Mouse (Mus musculus): ENCODE data around the gene Rora. TPM values are rescaled to one million over a fixed set of nuclear protein-coding genes. Genes with fewer than 3 reads are reported as not detected.

The Rora gene
- polyA plus RNA-seq, 1 experiment = 0.86 TPM

DNA sequence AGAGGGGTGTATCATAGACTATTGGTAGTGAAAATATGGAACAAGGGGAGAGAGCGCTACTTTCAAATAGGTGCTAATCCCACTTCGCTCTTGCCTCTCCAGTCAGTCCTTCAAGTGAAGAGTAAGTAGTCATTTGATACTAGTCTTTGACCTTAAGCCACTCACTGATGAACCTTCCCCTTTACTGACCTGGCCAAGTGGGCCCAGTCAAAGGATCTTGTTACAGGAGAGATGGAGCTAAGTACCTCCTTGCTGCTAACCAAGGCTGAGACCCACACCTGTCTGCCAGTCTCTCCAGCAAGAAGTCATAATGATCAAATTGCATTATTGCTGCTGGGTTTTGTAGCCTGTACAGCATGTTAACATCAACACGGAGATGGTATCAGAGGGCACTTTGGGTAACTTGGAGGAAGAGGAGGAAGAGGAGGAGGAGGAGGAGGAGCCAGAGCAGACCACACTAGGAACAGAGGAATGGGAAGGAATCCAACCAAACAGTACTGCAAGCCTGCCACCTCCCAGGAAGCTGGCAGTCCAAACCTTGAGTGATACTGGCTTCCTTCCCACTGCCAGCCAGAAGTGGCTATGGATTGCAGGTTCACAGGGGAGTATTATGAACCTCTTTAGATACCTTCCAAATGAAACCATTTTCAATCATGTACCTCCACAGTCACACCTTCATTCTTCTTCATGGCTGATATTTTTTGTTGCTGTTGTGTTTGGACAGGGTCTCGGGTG is 261.1 kb downstream of the Rora start:
- no peaks in the 10 kb centered on the region for H3K27me3 ChIP-seq (ENCODE audit: control insufficient read depth, insufficient read depth, insufficient read length)
- no peak overlapping the region for H3ac ChIP-seq (ENCODE audit: control insufficient read depth, insufficient read length)
- no peaks in the 10 kb centered on the region for H3K79me2 ChIP-seq (ENCODE audit: control insufficient read depth, insufficient read depth)
- H3K36me3 ChIP-seq (ENCODE audit: control insufficient read depth, insufficient read depth) = no peaks in the 10 kb centered on the region
- H3K4me2 ChIP-seq (ENCODE audit: low read depth) = no peak overlapping the region
- H3K4me3 ChIP-seq = no peak overlapping the region
- TF ChIP-seq USF1 (IDR thresholded peaks at IDR 0.05; ENCODE audit: low read depth) (no peak), TCF3 (IDR thresholded peaks at IDR 0.05; ENCODE audit: insufficient read length, low read depth) (no peak), TCF12 (IDR thresholded peaks at IDR 0.05; ENCODE audit: insufficient read depth, poor library complexity, severe bottlenecking) (no peak), E2F4 (IDR thresholded peaks at IDR 0.05; ENCODE audit: insufficient read depth) (no peak), MAX (IDR thresholded peaks at IDR 0.05; ENCODE audit: low read depth) (no peak), SRF (IDR thresholded peaks at IDR 0.05; ENCODE audit: control insufficient read depth, insufficient read length, low read depth) (no peak), REST (IDR thresholded peaks at IDR 0.05; ENCODE audit: insufficient read depth, insufficient read length) (no peak), POLR2AphosphoS2 (IDR thresholded peaks at IDR 0.05; ENCODE audit: insufficient read length, low read depth) (no peak), POLR2A (IDR thresholded peaks at IDR 0.05; ENCODE audit: insufficient read length, low read depth) (no peak), CEBPB (IDR thresholded peaks at IDR 0.05; ENCODE audit: insufficient read depth, poor library complexity, severe bottlenecking) (no peak), MYOD1 (IDR thresholded peaks at IDR 0.05; ENCODE audit: control insufficient read depth in 1 of 3, insufficient read length in 2 of 3, low read depth in 2 of 3) (no peak), MYOG (IDR thresholded peaks at IDR 0.05; ENCODE audit: control insufficient read depth in 1 of 3, insufficient read depth in 1 of 3, insufficient read length in 2 of 3, low read depth in 2 of 3) (no peak)

GRCm38 (mm10) chr9:68916741-68917140 is 263.2 kb downstream of the Rora start:
- H3K4me2 ChIP-seq (ENCODE audit: low read depth) = no peak overlapping the region
- TF ChIP-seq USF1 (IDR thresholded peaks at IDR 0.05; ENCODE audit: low read depth) (no peak), CEBPB (IDR thresholded peaks at IDR 0.05; ENCODE audit: insufficient read depth, poor library complexity, severe bottlenecking) (no peak), REST (IDR thresholded peaks at IDR 0.05; ENCODE audit: insufficient read depth, insufficient read length) (no peak), MYOG (IDR thresholded peaks at IDR 0.05; ENCODE audit: control insufficient read depth in 1 of 3, insufficient read depth in 1 of 3, insufficient read length in 2 of 3, low read depth in 2 of 3) (no peak), E2F4 (IDR thresholded peaks at IDR 0.05; ENCODE audit: insufficient read depth) (no peak), SRF (IDR thresholded peaks at IDR 0.05; ENCODE audit: control insufficient read depth, insufficient read length, low read depth) (no peak), POLR2A (IDR thresholded peaks at IDR 0.05; ENCODE audit: insufficient read length, low read depth) (no peak), TCF3 (IDR thresholded peaks at IDR 0.05; ENCODE audit: insufficient read length, low read depth) (no peak), TCF12 (IDR thresholded peaks at IDR 0.05; ENCODE audit: insufficient read depth, poor library complexity, severe bottlenecking) (no peak), MYOD1 (IDR thresholded peaks at IDR 0.05; ENCODE audit: control insufficient read depth in 1 of 3, insufficient read length in 2 of 3, low read depth in 2 of 3) (no peak), MAX (IDR thresholded peaks at IDR 0.05; ENCODE audit: low read depth) (no peak), POLR2AphosphoS2 (IDR thresholded peaks at IDR 0.05; ENCODE audit: insufficient read length, low read depth) (no peak)
- no peaks in the 10 kb centered on the region for H3K79me2 ChIP-seq (ENCODE audit: control insufficient read depth, insufficient read depth)
- H3ac ChIP-seq (ENCODE audit: control insufficient read depth, insufficient read length) = no peak overlapping the region
- no peaks in the 10 kb centered on the region for H3K36me3 ChIP-seq (ENCODE audit: control insufficient read depth, insufficient read depth)
- no peaks in the 10 kb centered on the region for H3K27me3 ChIP-seq (ENCODE audit: control insufficient read depth, insufficient read depth, insufficient read length)
- H3K4me3 ChIP-seq = no peak overlapping the region

DNA sequence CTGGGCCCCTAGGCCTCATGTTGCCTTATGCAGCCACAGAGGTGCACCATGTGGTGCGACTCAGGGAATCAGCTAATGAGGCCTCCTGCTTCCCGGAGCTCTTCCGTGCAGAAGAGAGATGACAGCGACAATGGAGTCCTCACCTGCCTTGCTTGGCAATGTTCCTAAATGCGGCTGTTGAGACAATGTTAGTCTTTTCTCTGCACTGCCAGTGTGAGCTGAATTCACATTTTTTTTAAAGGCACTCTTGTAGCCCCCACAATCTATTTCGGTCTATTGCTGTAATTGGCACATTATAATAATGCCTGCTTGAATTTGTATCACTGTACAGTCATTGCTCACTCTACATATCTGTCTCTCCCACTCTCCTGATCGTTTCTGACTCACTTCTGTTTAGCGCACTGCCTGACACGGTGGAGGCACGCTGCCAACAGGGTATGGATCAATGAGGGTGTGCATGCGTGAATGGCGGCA is 269.6 kb downstream of the Rora start:
- Histone ChIP-seq H3K4me3 (no peak overlapping the region), H3K27me3 (ENCODE audit: control insufficient read depth, insufficient read depth, insufficient read length) (no peaks in the 10 kb centered on the region), H3K4me2 (ENCODE audit: low read depth) (no peak overlapping the region), H3ac (ENCODE audit: control insufficient read depth, insufficient read length) (no peak overlapping the region), H3K79me2 (ENCODE audit: control insufficient read depth, insufficient read depth) (no peaks in the 10 kb centered on the region), H3K36me3 (ENCODE audit: control insufficient read depth, insufficient read depth) (no peaks in the 10 kb centered on the region)
- TF ChIP-seq POLR2AphosphoS2 (IDR thresholded peaks at IDR 0.05; ENCODE audit: insufficient read length, low read depth) = no peak
- no peak for TF ChIP-seq MYOD1 (IDR thresholded peaks at IDR 0.05; ENCODE audit: control insufficient read depth in 1 of 3, insufficient read length in 2 of 3, low read depth in 2 of 3)
- TF ChIP-seq USF1 (IDR thresholded peaks at IDR 0.05; ENCODE audit: low read depth) = no peak
- TF ChIP-seq MYOG (IDR thresholded peaks at IDR 0.05; ENCODE audit: control insufficient read depth in 1 of 3, insufficient read depth in 1 of 3, insufficient read length in 2 of 3, low read depth in 2 of 3) = no peak
- TF ChIP-seq REST (IDR thresholded peaks at IDR 0.05; ENCODE audit: insufficient read depth, insufficient read length) = no peak
- TF ChIP-seq TCF3 (IDR thresholded peaks at IDR 0.05; ENCODE audit: insufficient read length, low read depth) = no peak
- no peak for TF ChIP-seq TCF12 (IDR thresholded peaks at IDR 0.05; ENCODE audit: insufficient read depth, poor library complexity, severe bottlenecking)
- TF ChIP-seq SRF (IDR thresholded peaks at IDR 0.05; ENCODE audit: control insufficient read depth, insufficient read length, low read depth) = no peak
- TF ChIP-seq CEBPB (IDR thresholded peaks at IDR 0.05; ENCODE audit: insufficient read depth, poor library complexity, severe bottlenecking) = no peak
- no peak for TF ChIP-seq POLR2A (IDR thresholded peaks at IDR 0.05; ENCODE audit: insufficient read length, low read depth)
- no peak for TF ChIP-seq MAX (IDR thresholded peaks at IDR 0.05; ENCODE audit: low read depth)
- TF ChIP-seq E2F4 (IDR thresholded peaks at IDR 0.05; ENCODE audit: insufficient read depth) = no peak

- no peak overlapping the region for H3K4me2 ChIP-seq (ENCODE audit: low read depth)
- no peak for TF ChIP-seq POLR2A (IDR thresholded peaks at IDR 0.05; ENCODE audit: insufficient read length, low read depth)
- H3ac ChIP-seq (ENCODE audit: control insufficient read depth, insufficient read length) = no peak overlapping the region
- H3K79me2 ChIP-seq (ENCODE audit: control insufficient read depth, insufficient read depth) = no peaks in the 10 kb centered on the region
- H3K36me3 ChIP-seq (ENCODE audit: control insufficient read depth, insufficient read depth) = no peaks in the 10 kb centered on the region
- H3K4me3 ChIP-seq = no peak overlapping the region
- no peaks in the 10 kb centered on the region for H3K27me3 ChIP-seq (ENCODE audit: control insufficient read depth, insufficient read depth, insufficient read length)
Measured at GRCm38 (mm10) chr9:68926406-68926805, 272.8 kb downstream of the Rora start.
